Mouse (Mus musculus): ENCODE data around the gene Tnfsf8.

DNA sequence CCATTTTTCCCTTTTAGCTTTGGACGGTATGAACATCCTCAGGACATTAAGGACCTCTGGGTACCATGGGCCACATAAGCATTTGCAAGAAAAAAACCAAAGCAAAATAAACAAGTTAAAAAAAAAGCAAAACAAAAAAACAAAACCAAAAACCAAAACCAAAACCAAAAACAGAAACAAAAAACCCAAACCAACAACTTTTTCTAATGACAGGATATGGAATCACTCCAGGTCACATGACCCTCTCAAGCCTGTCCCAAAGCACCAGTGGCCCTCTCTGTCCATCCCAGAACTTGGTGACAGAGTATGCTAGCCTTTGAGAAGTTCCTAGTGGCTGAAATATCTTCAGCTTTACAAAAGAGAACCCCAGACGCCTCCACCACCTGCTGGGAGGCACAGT is 15.4 kb downstream of the Tnfsf8 start:
- TF ChIP-seq POLR2A (IDR thresholded peaks at IDR 0.05; ENCODE audit: control insufficient read depth in 1 of 2, insufficient read depth in 1 of 2, low read depth in 1 of 2, low read length in 2 of 2, poor library complexity in 1 of 2) (no peak), CTCF (IDR thresholded peaks at IDR 0.05 in 2 of 3, conservative IDR thresholded peaks at IDR 0.05 in 1 of 3; ENCODE audit: control insufficient read depth in 1 of 3, insufficient read depth in 1 of 3, low read depth in 2 of 3, low read length in 3 of 3, poor library complexity in 1 of 3, severe bottlenecking in 1 of 3) (no peak), HCFC1 (IDR thresholded peaks at IDR 0.05; ENCODE audit: low read depth, low read length) (no peak)
